Mouse (Mus musculus): ENCODE data around the gene Ccdc71.

DNA sequence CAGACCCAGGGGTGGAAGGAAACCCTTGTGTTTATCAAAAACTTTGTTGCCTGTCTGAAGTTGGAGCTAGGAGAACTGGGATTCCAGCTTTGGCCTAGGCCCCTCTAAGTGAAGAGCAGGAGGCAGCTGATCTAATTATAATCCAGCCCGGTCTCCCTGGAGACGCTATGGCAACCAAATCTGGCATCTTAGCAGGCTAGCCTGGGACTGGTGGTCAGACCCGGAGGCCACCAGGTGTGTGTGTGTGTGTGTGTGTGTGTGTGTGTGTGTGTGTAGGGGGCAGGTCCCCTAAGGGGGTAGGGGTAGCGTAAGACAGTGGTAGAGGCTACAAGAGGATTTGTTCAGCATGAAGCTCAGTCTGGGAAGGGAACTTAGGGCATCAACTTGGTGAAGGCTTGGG lies 10.5 kb upstream of the Ccdc71 start:
- TF ChIP-seq GATA1 (IDR thresholded peaks at IDR 0.05; ENCODE audit: borderline replicate concordance, low read length) (no peak), FLI1 (IDR thresholded peaks at IDR 0.05; ENCODE audit: low read length) (no peak)
